Mouse (Mus musculus) bone marrow macrophage, adult 2 months (primary cell): Measurements from ENCODE around the gene Topbp1.

Source experiments
- CTCF ChIP-seq: IDR thresholded peaks from 2 replicates; pipeline ENCODE4 v1.5.1; 2012; ENCODE audit warnings: low read depth, mild to moderate bottlenecking, low read length, moderate library complexity
- POLR2A ChIP-seq: IDR thresholded peaks from 2 replicates; pipeline ENCODE4 v1.6.1; 2012; ENCODE audit warnings: mild to moderate bottlenecking, low read depth, low read length, borderline replicate concordance

DNA sequence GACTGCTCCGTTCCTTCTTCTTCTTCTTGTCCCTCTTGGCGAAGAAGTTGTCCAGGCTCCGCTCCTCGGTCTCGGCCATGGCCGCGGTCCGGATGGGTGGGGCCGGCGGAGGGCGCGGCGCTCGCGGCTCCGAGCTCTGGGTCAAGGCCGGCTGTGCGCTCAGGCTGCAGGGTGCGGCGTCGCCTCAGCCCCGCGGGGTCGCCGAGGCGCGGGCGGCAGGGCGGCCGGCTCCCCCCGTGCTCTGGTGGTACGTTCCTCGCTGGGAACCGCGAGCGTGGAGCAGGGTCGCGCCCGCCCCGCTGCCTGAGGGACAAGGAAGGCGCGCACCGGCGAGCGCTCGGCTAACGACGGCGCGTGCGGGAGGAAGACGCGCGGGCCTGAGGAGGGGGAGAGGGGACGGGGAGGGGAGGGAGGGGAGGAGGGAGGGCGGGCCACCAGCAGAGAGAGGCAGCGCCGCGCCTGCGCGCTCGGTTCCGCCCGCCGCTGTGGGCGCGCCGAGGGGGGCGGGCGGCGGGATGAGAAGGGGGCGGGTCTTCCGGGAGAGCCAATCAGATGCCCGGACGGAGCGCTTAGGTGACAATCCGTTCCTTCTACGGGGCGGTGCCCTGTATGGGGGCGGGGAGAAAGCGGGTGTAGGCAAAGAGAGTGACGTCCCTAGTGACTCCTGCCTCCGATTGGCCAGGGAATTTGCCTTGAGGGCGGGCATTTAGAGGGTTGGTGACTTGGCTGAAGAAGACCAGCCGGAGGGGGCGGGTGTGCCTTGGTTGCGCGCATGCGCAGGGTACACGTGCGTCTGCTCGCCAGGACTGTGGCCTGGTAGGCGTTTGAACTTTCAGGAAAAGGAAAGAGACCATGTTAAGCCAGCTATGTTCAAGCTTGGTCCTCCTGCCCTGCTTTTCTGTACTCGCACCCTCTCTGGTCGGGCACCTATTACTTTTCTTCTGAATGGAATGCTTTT is 60.6 kb downstream of the Topbp1 start, which contains the start of gene Cdv3:
- no peak for TF ChIP-seq POLR2A
- no peak for TF ChIP-seq CTCF
